19 mouse cellular contexts compared by ENCODE assay signal in the genomic region with DNA sequence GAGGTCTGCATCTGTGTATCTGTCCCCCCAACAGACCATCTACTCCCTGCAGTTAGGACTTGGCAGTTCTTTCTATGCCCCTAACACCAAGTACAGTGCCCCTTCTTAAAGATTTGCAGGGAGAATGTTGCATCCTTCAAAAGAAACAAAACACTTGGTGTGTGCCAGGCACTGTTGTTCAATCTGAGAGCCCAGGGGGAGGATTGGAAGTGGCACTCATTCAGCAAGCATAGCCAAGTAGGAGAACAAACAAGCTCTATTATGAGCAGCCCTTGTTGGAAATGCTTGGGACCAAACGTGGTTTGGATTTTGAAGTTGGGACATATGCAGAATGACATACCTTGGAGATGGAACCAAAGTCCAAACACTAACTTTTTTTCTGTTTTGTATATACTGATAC. TPM values are rescaled to one million over a fixed set of nuclear protein-coding genes. Genes with fewer than 3 reads are reported as not detected.
"Had no signal": no experiment of that assay in that cellular context is flagged by ENCODE, and none has a peak within 500 bp of the region (broad histone marks: within the 10 kb centered on the region; RNA-seq: fewer than 3 reads in every experiment).

No protein-coding gene starts in this region.

- H3K36me3 ChIP-seq: limb, embryonic 15.5 days; liver, embryonic 12.5 days; midbrain, embryonic 10.5 days; neural tube, embryonic 15.5 days had no signal

- ATAC-seq: liver, embryonic 12.5 days had no signal

- H3K27me3 ChIP-seq: liver, embryonic 12.5 days; neural tube, embryonic 15.5 days had no signal

- H3K27ac ChIP-seq: kidney, postnatal 0 days; limb, embryonic 15.5 days; liver, embryonic 12.5 days; midbrain, embryonic 10.5 days; neural tube, embryonic 15.5 days; stomach, postnatal 0 days had no signal

- DNase-seq: kidney, adult 9 months; kidney, postnatal 36 days; lung, embryonic 14.5 days; lung, postnatal 10 days; lung, postnatal 4 days; midbrain, embryonic 14.5 days; right cerebral cortex, adult 18-20 months; right cerebral cortex, postnatal 25 days; thymus, postnatal 4 days had no signal

- H3K9ac ChIP-seq: limb, embryonic 15.5 days; liver, embryonic 12.5 days; lung, embryonic 14.5 days; neural tube, embryonic 15.5 days had no signal

- H3K4me2 ChIP-seq: limb, embryonic 15.5 days; liver, embryonic 12.5 days; lung, embryonic 14.5 days; neural tube, embryonic 15.5 days had no signal

- H3K9me3 ChIP-seq: limb, embryonic 15.5 days; liver, embryonic 12.5 days; midbrain, embryonic 10.5 days; neural tube, embryonic 15.5 days had no signal

- H3K4me3 ChIP-seq: limb, embryonic 15.5 days; liver, embryonic 12.5 days; midbrain, embryonic 10.5 days; myocyte; neural tube, embryonic 15.5 days had no signal

RNA-seq across cellular contexts. Expression of a gene that starts 49.6 kb away (rescaled TPM):
- total RNA-seq: layer of hippocampus, adult 18-20 months; megakaryocyte, adult 5-6 weeks had no signal
- polyA plus RNA-seq: kidney, postnatal 0 days; limb, embryonic 11.5 days; limb, embryonic 15.5 days; lung, embryonic 14.5 days; midbrain, embryonic 14.5 days; myocyte had no signal
